Mouse (Mus musculus) hindbrain, embryonic 13.5 days (tissue): ENCODE measurements around the gene Fgr. TPM values are rescaled to one million over a fixed set of nuclear protein-coding genes. Genes with fewer than 3 reads are reported as not detected.
A peak's percentile ranks its signal among the peaks of the same experiment; 100 is the strongest.

Source experiments
- ATAC-seq: fragments of 200-750 bp; cut with Nextera tagmentation; 2 replicates; pipeline ENCODE4 v1.8.0; 2017; ENCODE audit warnings: moderate TSS enrichment; ENCODE audit not compliant: low FRiP score
- H3K27ac ChIP-seq: fragments of 300-500 bp; sonication (generic); 2 replicates; pipeline ENCODE4 v1.5.1; 2015; ENCODE audit warnings: inconsistent platforms, mild to moderate bottlenecking, moderate library complexity
- H3K27me3 ChIP-seq: fragments of 300-500 bp; sonication (generic); 2 replicates; pipeline ENCODE4 v1.6.1; 2015; ENCODE audit warnings: mild to moderate bottlenecking, inconsistent platforms
- H3K36me3 ChIP-seq: fragments of 300-500 bp; sonication (generic); 2 replicates; pipeline ENCODE4 v1.6.1; 2015; ENCODE audit warnings: mild to moderate bottlenecking, inconsistent platforms
- H3K4me1 ChIP-seq: fragments of 300-500 bp; sonication (generic); replicated peaks from 2 replicates; pipeline ENCODE4 v1.6.1; 2015; ENCODE audit warnings: inconsistent platforms
- H3K4me2 ChIP-seq: fragments of 300-500 bp; sonication (generic); 2 replicates; pipeline ENCODE4 v1.6.1; 2015; ENCODE audit warnings: inconsistent platforms, mild to moderate bottlenecking, moderate library complexity
- H3K4me3 ChIP-seq: fragments of 300-500 bp; sonication (generic); 2 replicates; pipeline ENCODE4 v1.5.1; 2015; ENCODE audit warnings: mild to moderate bottlenecking, inconsistent platforms
- H3K9ac ChIP-seq: fragments of 300-500 bp; sonication (generic); 2 replicates; pipeline ENCODE4 v1.6.1; 2015; ENCODE audit warnings: mild to moderate bottlenecking, inconsistent platforms
- H3K9me3 ChIP-seq: fragments of 300-500 bp; sonication (generic); 2 replicates; pipeline ENCODE4 v1.6.1; 2016; ENCODE audit warnings: inconsistent platforms
- WGBS: fragments of 180-500 bp; shearing (Covaris S2); methylation state at CpG from one replicate; pipeline ENCODE4 v1.1.7; 2015; 5-methylcytosine and 5-hydroxymethylcytosine counted together
- polyA plus RNA-seq: library from polyadenylated mRNA; unstranded; fragments of >200 nt; fragmentation: Nextera tagmentation; extraction: Ambion mirVana; gene quantifications from 2 replicates; pipeline ENCODE4 v1.2.1, GENCODE M21; 2015

Gene Fgr
- polyA plus RNA-seq, 1 experiment from 2014 or later = not detected

GRCm38 (mm10) chr4:133037798-133038197 lies 63.9 kb downstream of the Fgr start:
- H3K4me1 ChIP-seq = peaks cover 72% of the 10 kb centered on the region
- 25% methylated on average over 6 of the region's 6 CpGs for WGBS
- H3K4me3 ChIP-seq = peak overlapping the region; percentile 56
- H3K4me2 ChIP-seq = peak overlapping the region; percentile 100
- no peak overlapping the region for H3K27ac ChIP-seq
- no peaks in the 10 kb centered on the region for H3K9me3 ChIP-seq
- no peak for ATAC-seq
- peaks cover 23% of the 10 kb centered on the region; the same call in 1 of the 2 replicates for H3K27me3 ChIP-seq
- H3K9ac ChIP-seq = 0 out of 2 replicates have a peak overlapping the region, but pooled peaks have one; percentile 84
- H3K36me3 ChIP-seq = no peaks in the 10 kb centered on the region

GRCm38 (mm10) chr4:133038521-133039115 lies 64.7 kb downstream of the Fgr start:
- H3K9ac ChIP-seq = peak overlapping the region; percentile 84
- H3K4me1 ChIP-seq = peaks cover 80% of the 10 kb centered on the region
- H3K4me3 ChIP-seq = peak overlapping the region; percentile 56
- no peaks in the 10 kb centered on the region for H3K9me3 ChIP-seq
- H3K36me3 ChIP-seq = no peaks in the 10 kb centered on the region
- H3K27me3 ChIP-seq = peaks cover 23% of the 10 kb centered on the region; the same call in 1 of the 2 replicates
- 0 out of 2 replicates have a peak, but pooled peaks have one; percentile 22 for ATAC-seq
- peak overlapping the region; percentile 80 for H3K27ac ChIP-seq
- H3K4me2 ChIP-seq = peak overlapping the region; percentile 100
- WGBS = under 1% methylated on average over 51 of the region's 76 CpGs

- peaks cover 23% of the 10 kb centered on the region; the same call in 1 of the 2 replicates for H3K27me3 ChIP-seq
- ATAC-seq = no peak
- H3K9me3 ChIP-seq = no peaks in the 10 kb centered on the region
- peaks cover 85% of the 10 kb centered on the region for H3K4me1 ChIP-seq
- H3K4me3 ChIP-seq = peak overlapping the region; percentile 56
- peak overlapping the region; percentile 100 for H3K4me2 ChIP-seq
- peak overlapping the region; percentile 84 for H3K9ac ChIP-seq
- H3K27ac ChIP-seq = peak overlapping the region; percentile 80
- 1% methylated on average over 66 of the region's 77 CpGs for WGBS
- H3K36me3 ChIP-seq = no peaks in the 10 kb centered on the region
Measured at GRCm38 (mm10) chr4:133039116-133039819, 65.4 kb downstream of the Fgr start.

- ATAC-seq = no peak
- 0 out of 2 replicates have a peak overlapping the region, but pooled peaks have one; percentile 84 for H3K9ac ChIP-seq
- peak overlapping the region; percentile 100 for H3K4me2 ChIP-seq
- 0 out of 2 replicates have a peak overlapping the region, but pooled peaks have one; percentile 80 for H3K27ac ChIP-seq
- no peaks in the 10 kb centered on the region for H3K9me3 ChIP-seq
- peaks cover 18% of the 10 kb centered on the region; the same call in 1 of the 2 replicates for H3K27me3 ChIP-seq
- peak overlapping the region; percentile 56 for H3K4me3 ChIP-seq
- no peaks in the 10 kb centered on the region for H3K36me3 ChIP-seq
- peaks cover 85% of the 10 kb centered on the region for H3K4me1 ChIP-seq
- 7% methylated on average over 18 of the region's 18 CpGs for WGBS
Measured at GRCm38 (mm10) chr4:133039832-133040231, 65.9 kb downstream of the Fgr start.

GRCm38 (mm10) chr4:133040241-133040904 lies 66.5 kb downstream of the Fgr start:
- Histone ChIP-seq H3K27me3 (peaks cover 18% of the 10 kb centered on the region; the same call in 1 of the 2 replicates), H3K4me1 (peaks cover 85% of the 10 kb centered on the region), H3K4me3 (peak overlapping the region; percentile 56), H3K4me2 (peak overlapping the region; percentile 100), H3K9me3 (no peaks in the 10 kb centered on the region), H3K27ac (no peak overlapping the region), H3K36me3 (no peaks in the 10 kb centered on the region), H3K9ac (0 out of 2 replicates have a peak overlapping the region, but pooled peaks have one; percentile 19)
- no peak for ATAC-seq
- WGBS = 30% methylated on average over 14 of the region's 14 CpGs

GRCm38 (mm10) chr4:133042244-133042643 lies 68.3 kb downstream of the Fgr start:
- no peak for ATAC-seq
- Histone ChIP-seq H3K4me3 (0 out of 2 replicates have a peak overlapping the region, but pooled peaks have one; percentile 3), H3K27ac (peak overlapping the region; percentile 92), H3K9ac (peak overlapping the region; percentile 66; the same call in 1 of the 2 replicates), H3K36me3 (no peaks in the 10 kb centered on the region), H3K4me1 (peaks cover 99% of the 10 kb centered on the region), H3K27me3 (peaks cover 7% of the 10 kb centered on the region; the same call in 1 of the 2 replicates), H3K9me3 (no peaks in the 10 kb centered on the region), H3K4me2 (peak overlapping the region; percentile 51)
- 9% methylated on average over 4 of the region's 4 CpGs for WGBS

- H3K36me3 ChIP-seq = no peaks in the 10 kb centered on the region
- peak overlapping the region; percentile 92 for H3K27ac ChIP-seq
- 0 out of 2 replicates have a peak, but pooled peaks cover 2% of the 10 kb centered on the region for H3K27me3 ChIP-seq
- H3K4me2 ChIP-seq = peak overlapping the region; percentile 51
- H3K4me1 ChIP-seq = peaks cover 100% of the 10 kb centered on the region
- WGBS = 4% methylated on average over 27 of the region's 28 CpGs
- H3K9ac ChIP-seq = peak overlapping the region; percentile 66
- peak overlapping the region; percentile 19 for H3K4me3 ChIP-seq
- ATAC-seq = peak; percentile 64
- H3K9me3 ChIP-seq = no peaks in the 10 kb centered on the region
Measured at GRCm38 (mm10) chr4:133042651-133043635, 69.0 kb downstream of the Fgr start.

- Histone ChIP-seq H3K4me1 (peaks cover 100% of the 10 kb centered on the region), H3K9me3 (no peaks in the 10 kb centered on the region), H3K9ac (peak overlapping the region; percentile 66), H3K4me2 (peak overlapping the region; percentile 51), H3K36me3 (no peaks in the 10 kb centered on the region), H3K27ac (peak overlapping the region; percentile 92), H3K27me3 (no peaks in the 10 kb centered on the region), H3K4me3 (peak overlapping the region; percentile 19; the same call in 1 of the 2 replicates)
- 32% methylated on average over 6 of the region's 6 CpGs for WGBS
- ATAC-seq = no peak
Measured at GRCm38 (mm10) chr4:133043798-133044646, 70.1 kb downstream of the Fgr start.

GRCm38 (mm10) chr4:133044647-133045094 lies 70.8 kb downstream of the Fgr start:
- peak overlapping the region; percentile 60 for H3K9ac ChIP-seq
- peaks cover 100% of the 10 kb centered on the region for H3K4me1 ChIP-seq
- H3K27ac ChIP-seq = peak overlapping the region; percentile 92
- H3K4me2 ChIP-seq = no peak overlapping the region; the same call in 1 of the 2 replicates
- no peaks in the 10 kb centered on the region for H3K27me3 ChIP-seq
- H3K36me3 ChIP-seq = no peaks in the 10 kb centered on the region
- no peak overlapping the region for H3K4me3 ChIP-seq
- WGBS = 24% methylated on average over 6 of the region's 6 CpGs
- no peak for ATAC-seq
- no peaks in the 10 kb centered on the region for H3K9me3 ChIP-seq

GRCm38 (mm10) chr4:133045771-133046474 lies 72.0 kb downstream of the Fgr start:
- peak overlapping the region; percentile 6; the same call in 1 of the 2 replicates for H3K4me2 ChIP-seq
- ATAC-seq = no peak
- H3K9ac ChIP-seq = peak overlapping the region; percentile 39

More at GRCm38 (mm10) chr4:133045771-133046474, 72.0 kb downstream of the Fgr start:
- Histone ChIP-seq H3K4me3 (no peak overlapping the region), H3K4me1 (peaks cover 100% of the 10 kb centered on the region), H3K27me3 (no peaks in the 10 kb centered on the region), H3K9me3 (no peaks in the 10 kb centered on the region), H3K27ac (peak overlapping the region; percentile 92), H3K36me3 (no peaks in the 10 kb centered on the region)
- 30% methylated on average over 11 of the region's 11 CpGs for WGBS
